Mouse (Mus musculus) testis, postnatal 14 days (tissue): ENCODE measurements around the gene Brd7.
A peak's percentile ranks its signal among the peaks of the same experiment; 100 is the strongest.

Experiments
- DNase-seq: peaks from one replicate; pipeline ENCODE4 v3.0.0; 2021; ENCODE audit warnings: low spot score

Gene Brd7

GRCm38 (mm10) chr8:88361708-88362428 is at the start of gene Brd7:
Brd7 (minus strand) TSS chr8:88362194.
- peak; percentile 86 for DNase-seq

DNA sequence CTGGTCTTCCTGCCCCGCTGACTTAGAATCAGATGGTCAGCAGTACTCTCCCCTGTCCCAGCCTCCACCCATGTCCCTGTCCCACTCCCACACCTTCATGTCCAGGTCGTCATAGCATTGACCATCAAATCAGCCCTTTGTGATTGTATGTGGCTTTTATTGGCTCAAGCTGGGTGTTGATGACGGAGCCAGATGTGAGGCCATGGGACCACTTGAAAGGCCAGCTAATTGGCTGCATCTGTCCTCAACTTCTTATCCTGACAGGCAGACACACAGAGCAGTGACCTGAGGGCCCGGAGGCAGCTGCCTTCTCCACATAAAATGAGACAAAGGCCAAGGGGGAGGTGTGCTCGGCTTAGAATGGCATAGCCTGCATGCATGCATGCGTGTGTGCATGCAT is 49.5 kb upstream of the Brd7 start:
- no peak for DNase-seq

GRCm38 (mm10) chr8:88409401-88409940 is 47.5 kb upstream of the Brd7 start:
- no peak for DNase-seq

DNA sequence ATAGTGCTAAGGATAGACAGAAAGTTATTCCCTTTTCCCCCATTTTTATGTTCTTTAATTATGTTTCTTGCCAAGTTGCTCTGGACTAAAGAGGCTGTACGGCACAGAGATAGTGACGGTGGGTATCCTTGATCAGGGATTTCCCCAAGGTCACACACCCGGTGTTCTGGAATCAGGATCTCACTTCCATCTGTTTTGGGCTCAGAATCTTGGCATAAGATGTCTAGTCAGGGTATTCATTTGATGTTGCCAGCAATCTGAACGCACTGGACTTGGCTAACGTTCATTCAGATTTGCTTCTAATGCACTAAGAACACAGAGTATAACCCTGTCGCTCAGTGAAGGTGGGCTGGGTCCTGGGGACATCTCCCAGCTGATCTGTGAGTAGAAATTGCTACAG is 45.7 kb upstream of the Brd7 start:
- no peak for DNase-seq

GRCm38 (mm10) chr8:88398060-88398459 is 36.1 kb upstream of the Brd7 start:
- DNase-seq: no peak

GRCm38 (mm10) chr8:88393298-88393697 is 31.3 kb upstream of the Brd7 start:
- no peak for DNase-seq

GRCm38 (mm10) chr8:88390749-88391148 is 28.8 kb upstream of the Brd7 start:
- no peak for DNase-seq

DNA sequence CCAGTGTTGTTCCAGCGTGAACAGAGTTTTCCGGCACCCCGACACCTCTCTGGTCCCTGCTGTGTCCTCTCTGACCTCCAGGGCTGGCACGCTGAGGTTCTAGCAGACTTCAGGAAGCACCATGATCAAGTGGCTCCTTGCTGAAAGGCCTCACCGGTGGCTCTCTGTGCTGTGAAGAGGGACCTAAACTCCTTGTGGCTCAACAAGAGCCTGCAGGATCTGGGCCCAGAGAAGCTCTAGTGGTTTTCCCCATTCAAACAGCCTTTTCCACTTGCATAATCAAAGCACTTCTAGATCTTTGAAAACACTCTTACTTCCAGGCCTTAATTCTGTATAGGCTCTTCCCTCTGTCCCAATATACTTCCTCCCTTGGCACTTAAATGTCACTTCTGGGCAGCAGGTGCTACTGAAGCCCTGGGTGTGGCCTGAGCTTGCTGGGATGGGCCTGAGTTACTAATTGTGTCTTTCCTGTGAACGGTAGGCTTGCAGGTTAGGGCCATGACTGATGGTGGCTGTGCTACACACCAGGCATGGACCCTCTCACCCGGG is 26.8 kb upstream of the Brd7 start:
- DNase-seq: no peak

DNA sequence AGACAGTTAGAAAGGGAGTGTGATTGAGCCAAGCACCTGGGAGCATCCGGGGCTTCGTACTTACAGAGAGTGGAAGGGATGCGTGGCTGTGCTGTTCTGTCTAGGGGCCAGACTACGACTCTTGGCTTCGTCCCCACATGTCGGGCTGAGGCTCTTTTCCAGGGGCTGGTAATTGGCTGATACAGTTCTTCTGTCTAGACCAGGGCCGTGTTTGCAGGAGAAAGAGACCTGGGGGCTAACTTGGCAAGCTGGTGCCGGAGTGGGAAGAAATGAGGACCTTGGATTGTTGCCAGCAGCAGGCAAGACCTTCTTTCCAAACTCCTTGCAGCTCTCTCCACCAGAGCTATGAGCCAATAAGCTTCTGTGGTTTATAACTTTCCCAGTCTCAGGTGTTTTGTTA is 25.9 kb upstream of the Brd7 start:
- no peak for DNase-seq

DNA sequence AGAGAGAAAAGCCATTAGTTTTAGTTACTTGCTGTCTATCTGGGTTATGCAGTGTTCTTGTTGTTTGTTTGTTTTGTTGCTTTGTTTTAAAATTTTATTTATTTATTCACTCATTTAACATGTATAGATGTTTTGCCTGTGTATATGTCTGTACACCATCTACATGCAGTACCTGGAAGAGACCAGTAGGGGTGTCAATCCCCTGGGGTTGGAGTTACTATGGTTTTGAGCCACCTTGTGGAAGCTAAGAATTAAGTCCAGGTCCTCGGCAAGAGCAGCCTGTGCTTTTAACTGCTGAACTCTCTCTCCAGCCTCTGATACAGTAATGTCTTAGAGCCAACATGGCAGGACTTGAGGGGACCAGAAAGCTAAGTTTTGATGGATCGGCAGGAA is 21.2 kb upstream of the Brd7 start:
- no peak for DNase-seq

- no peak for DNase-seq
Measured at GRCm38 (mm10) chr8:88382311-88383163, 20.5 kb upstream of the Brd7 start.

DNA sequence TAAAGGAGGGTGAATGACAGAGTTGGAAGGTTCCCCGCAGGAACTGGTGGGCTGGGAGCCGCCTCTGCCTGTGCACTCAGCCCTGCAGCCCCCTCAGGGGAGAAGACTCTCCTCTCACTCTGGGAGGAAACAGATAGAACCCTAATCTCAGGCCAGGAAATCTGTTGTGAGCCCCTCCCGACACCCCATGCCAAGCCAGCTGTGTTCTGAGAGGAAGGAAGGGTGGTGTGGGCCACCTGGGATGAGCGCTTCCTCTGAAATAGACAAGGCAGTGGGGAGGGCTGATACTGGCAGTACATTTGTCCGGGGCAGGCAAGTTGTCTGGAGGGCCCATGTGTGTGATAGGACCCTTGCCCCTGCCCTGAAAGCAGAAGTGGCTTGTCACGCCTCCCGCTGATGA is 18.5 kb upstream of the Brd7 start:
- no peak for DNase-seq

DNA sequence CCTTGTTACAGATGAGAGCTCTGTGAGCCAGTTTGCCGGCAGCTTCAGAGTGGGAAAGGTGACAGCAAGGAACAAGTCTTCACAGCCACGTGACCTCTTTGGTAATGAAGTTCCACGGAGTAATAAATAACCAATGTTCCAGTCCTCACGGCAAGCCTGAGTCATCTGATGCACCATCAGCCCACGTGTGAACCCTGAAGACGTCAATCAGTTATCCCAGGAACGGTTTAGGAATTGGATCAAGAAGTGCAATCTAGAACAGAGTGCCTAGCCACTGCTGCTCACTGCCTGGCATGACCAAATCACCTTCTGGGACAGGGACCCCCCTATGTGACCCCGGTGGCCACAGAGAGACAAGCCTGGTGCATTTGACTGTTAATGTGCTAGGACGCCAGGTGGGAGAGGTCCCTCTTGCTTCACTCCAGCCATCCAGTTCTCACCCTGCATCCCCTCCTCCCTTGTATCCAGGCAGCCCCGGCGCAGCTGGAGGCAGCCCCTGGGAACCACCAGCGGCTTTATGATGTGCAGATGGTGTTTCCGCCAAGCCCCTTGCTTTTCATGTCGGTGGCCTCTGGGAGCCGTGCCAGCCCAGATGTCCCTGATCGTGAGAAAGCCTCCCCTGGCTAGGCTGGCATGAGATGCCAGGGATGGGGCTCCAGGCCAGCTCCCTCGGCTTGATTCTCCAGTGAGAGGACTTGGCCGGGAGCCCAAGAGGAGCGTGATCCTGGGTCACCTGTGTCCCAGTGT is 15.0 kb upstream of the Brd7 start:
- peak; percentile 16 for DNase-seq

DNA sequence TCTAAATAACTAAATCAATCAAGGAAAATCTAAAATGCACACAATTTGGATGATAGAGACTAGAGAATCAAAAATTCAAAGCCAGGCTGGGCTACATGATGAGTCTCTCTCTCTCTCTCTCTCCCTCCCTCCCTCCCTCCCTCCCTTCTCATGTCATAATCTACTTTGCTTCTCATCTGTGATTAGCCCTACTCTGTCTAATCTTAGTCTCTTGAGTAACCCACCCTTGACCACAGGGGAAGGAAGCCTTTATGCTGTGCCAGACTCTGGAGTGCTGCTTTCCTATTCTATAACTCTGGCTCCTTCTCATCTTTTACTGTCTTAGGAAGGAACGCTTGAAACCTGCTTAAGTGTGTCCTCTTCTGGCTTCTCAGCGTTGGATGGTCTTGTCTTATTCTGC is 9.5 kb upstream of the Brd7 start:
- DNase-seq: no peak

- DNase-seq: no peak
Measured at GRCm38 (mm10) chr8:88369805-88370204, 7.8 kb upstream of the Brd7 start.

DNA sequence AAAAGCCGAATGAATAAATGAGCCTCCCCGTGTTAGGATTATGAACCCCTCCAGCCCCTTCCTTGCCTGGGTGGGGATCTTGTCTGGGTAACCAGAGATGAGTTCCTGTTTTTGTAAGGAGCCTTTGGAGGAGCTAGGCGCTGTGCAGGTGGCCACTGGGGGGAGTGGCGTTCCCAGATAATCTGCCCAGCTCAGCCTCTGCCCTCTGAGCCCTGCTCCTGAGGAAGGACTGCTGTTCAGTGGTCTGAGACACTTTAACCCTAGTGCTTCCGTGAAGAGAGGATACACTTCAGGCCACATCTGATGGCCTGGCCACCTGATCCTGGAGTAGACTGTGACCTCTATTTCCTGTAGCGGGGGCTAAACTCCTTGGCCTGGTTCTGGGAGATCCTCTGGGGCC is 7.2 kb upstream of the Brd7 start:
- DNase-seq: no peak

DNA sequence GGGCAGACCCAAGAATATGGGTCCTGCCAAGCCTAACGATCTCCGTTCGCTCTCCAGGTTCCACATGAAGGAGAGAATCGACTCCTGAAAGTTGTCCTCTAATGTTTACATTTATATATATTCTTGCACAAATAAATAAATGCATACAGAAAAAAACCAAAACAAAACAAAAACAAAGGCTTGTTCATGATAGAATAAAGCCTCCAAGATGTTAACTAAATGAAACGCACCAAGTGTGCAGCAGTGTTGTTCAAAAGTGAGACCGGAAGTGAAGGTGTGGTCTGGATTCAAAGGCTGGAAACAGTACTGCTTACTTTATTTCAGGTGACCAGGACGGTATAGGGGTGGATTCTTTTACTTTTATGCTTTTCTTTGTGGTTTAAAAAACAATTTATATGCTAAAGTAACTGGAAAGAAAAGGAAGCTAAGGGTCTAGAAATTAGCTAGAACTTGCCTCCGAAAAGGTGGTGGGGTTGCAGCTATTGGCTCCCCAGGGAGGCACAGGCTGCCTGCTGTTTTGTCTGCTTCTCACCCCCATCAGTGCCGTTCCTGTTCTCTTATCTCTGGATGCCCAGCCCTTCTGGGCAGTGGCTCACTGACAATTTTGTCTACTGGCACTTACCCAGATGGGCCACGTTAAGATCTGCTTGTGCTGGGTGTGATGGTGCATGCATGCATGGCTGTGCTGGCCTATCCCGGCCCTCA is 604 bp upstream of the Brd7 start:
- DNase-seq: peak; percentile 70

- DNase-seq: peak; percentile 36
Measured at GRCm38 (mm10) chr8:88361044-88361707, 818 bp downstream of the Brd7 start.

DNA sequence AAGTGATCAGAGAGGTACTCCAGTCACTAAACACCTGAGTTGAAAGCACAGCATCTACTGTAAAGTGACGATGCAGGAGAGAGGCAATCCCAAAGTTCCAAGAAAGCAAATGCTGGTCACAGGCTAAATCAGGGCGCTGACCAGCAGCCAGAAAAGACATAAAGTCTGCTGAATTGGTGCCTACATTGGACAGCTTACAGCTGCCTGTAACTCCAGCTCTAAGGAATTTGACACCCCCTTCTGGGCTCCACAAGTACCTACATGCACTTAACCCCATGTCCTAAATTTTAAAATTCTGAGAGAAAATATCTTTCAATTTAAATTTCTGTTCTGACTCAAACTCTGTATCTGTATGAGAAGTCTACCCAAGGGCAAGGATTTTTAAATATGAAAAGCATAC is 2.0 kb downstream of the Brd7 start:
- DNase-seq: no peak

DNA sequence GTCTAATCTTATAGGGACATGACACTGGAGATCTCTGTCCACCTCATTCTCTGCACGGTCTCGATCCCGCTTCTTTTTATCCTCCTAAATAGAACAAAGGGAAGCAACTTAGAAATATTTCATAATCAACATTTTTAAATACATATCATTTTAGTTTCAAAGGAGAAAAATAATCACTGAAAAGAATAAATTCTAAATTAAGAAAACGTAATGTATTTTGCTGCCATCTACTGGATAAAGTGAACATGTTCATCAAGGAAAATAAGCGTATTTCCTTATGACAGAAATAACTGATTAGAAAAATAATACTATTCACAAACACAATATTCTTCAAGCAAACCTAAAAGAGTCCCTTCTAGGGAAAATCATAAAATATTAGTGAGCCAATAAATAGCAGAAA is 4.0 kb downstream of the Brd7 start:
- no peak for DNase-seq
